Mouse (Mus musculus): ENCODE results near the gene Midn.
A peak's percentile ranks its signal among the peaks of the same experiment; 100 is the strongest.

DNA sequence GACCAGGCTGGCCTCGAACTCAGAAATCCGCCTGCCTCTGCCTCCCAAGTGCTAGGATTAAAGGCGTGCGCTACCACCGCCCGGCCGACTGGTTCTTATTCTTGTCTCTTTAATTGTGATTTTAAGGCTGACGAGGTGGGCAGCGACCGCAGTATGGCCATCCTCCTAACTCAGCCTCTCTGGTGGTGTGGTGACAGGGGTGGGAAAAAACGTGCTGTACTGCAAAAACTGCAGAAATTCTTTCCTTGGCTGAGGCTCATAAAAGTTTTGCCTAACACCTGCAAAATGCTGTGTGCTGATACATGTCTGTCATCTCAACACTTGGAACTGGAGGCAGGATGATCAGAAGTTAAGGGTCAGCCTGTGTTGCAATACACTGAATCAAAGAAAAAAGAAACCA, 25.3 kb downstream of the Midn start:
- peak; percentile 46; the same call in 1 of the 2 replicates for TF ChIP-seq BHLHE40 (IDR thresholded peaks at IDR 0.05; ENCODE audit: borderline replicate concordance, low read depth, low read length)
- TF ChIP-seq CHD2 (IDR thresholded peaks at IDR 0.05; ENCODE audit: low read length), result no peak

All from MEL (cell line).